Mouse (Mus musculus): Measurements from ENCODE around the gene Zfp322a. TPM values are rescaled to one million over a fixed set of nuclear protein-coding genes. Genes with fewer than 3 reads are reported as not detected.

Zfp322a gene
- total RNA-seq (2023), result 7.8 and 8.0 TPM in 2 replicates

GRCm38 (mm10) chr13:23368583-23369420 lies at the start of gene Zfp322a:
Gene Zfp322a, minus strand, starts transcription at chr13:23369208.

Other genes with a start within 250 kb of the Zfp322a start
- not detected in 2 replicates for gene Vmn1r218, start 236.1 kb downstream of the Zfp322a start, total RNA-seq (2023)
- gene Vmn1r219, start 209.9 kb downstream of the Zfp322a start, total RNA-seq (2023), result not detected in 2 replicates
- gene Vmn1r220, start 181.2 kb downstream of the Zfp322a start, total RNA-seq (2023), result not detected in 2 replicates
- not detected in 2 replicates for gene Vmn1r221, start 155.1 kb downstream of the Zfp322a start, total RNA-seq (2023)
- gene Vmn1r222, start 133.3 kb downstream of the Zfp322a start, total RNA-seq (2023), result not detected in 2 replicates
- not detected in 2 replicates for gene Vmn1r223, start 122.1 kb downstream of the Zfp322a start, total RNA-seq (2023)
- gene Abt1, start 54.7 kb upstream of the Zfp322a start, total RNA-seq (2023), result 9.1 and 10.2 TPM in 2 replicates
- not detected in 2 replicates for gene Btn1a1, start 96.7 kb upstream of the Zfp322a start, total RNA-seq (2023)
- not detected in 2 replicates for gene Btn2a2, start 119.6 kb upstream of the Zfp322a start, total RNA-seq (2023)
- gene Hist1h4h, start 161.8 kb upstream of the Zfp322a start, total RNA-seq (2023), result 492 and 1,085 TPM in 2 replicates
- 675 and 802 TPM in 2 replicates for gene Hist1h2af, start 164.7 kb upstream of the Zfp322a start, total RNA-seq (2023)
- 96.3 and 179 TPM in 2 replicates for gene Hist1h3g, start 166.2 kb upstream of the Zfp322a start, total RNA-seq (2023)
- 54.8 and 79.6 TPM in 2 replicates for gene Hist1h2bh, start 174.2 kb upstream of the Zfp322a start, total RNA-seq (2023)
- 164 and 316 TPM in 2 replicates for gene Hist1h3f, start 174.8 kb upstream of the Zfp322a start, total RNA-seq (2023)
- 1,320 and 1,633 TPM in 2 replicates for gene Hist1h4f, start 182.4 kb upstream of the Zfp322a start, total RNA-seq (2023)
- 65.0 and 74.8 TPM in 2 replicates for gene Hist1h1d, start 184.1 kb upstream of the Zfp322a start, total RNA-seq (2023)
- gene Hist1h3e, start 193.2 kb upstream of the Zfp322a start, total RNA-seq (2023), result 389 and 653 TPM in 2 replicates
- gene Hist1h2ae, start 202.0 kb upstream of the Zfp322a start, total RNA-seq (2023), result 112 and 128 TPM in 2 replicates
- 877 and 1,185 TPM in 2 replicates for gene Hist1h2bg, start 202.2 kb upstream of the Zfp322a start, total RNA-seq (2023)
- gene Hist1h2bf, start 205.0 kb upstream of the Zfp322a start, total RNA-seq (2023), result 501 and 811 TPM in 2 replicates
- 41.5 and 76.0 TPM in 2 replicates for gene Hist1h2ad, start 205.2 kb upstream of the Zfp322a start, total RNA-seq (2023)
- gene Hist1h3d, start 206.6 kb upstream of the Zfp322a start, total RNA-seq (2023), result 49.0 and 98.9 TPM in 2 replicates
- 447 and 512 TPM in 2 replicates for gene Hist1h4d, start 212.4 kb upstream of the Zfp322a start, total RNA-seq (2023)

All from neutrophil, adult 65 days (primary cell).